Comparison of ENCODE assay signal across 14 mouse cellular contexts in the genomic region with DNA sequence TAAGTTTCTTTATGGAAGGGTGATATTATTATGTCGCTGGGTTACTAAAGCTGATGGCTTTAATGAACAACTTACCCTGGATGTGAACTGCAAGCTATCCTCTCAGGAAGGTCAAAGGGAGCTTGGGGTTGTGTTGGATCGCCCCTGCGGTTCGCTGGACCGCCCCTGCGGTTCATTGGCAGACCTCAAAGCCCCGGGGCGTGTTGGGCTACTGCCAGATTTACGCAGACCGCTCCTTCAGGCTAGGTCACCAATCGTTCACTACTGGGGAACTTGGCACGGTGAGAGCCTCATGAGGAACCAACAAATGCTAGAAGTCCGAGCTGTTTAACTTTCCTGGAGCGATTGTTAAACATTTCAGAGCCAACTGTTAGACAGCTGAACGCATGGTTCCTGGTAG. TPM values are rescaled to one million over a fixed set of nuclear protein-coding genes. Genes with fewer than 3 reads are reported as not detected.
A peak's percentile ranks its signal among the peaks of the same experiment; 100 is the strongest.
DNase-seq lines count a peak whose midpoint lies in the region; ATAC-seq lines count a peak whose summit lies in the region.
"Had no signal": no experiment of that assay in that cellular context is flagged by ENCODE, and none has a peak within 500 bp of the region (broad histone marks: within the 10 kb centered on the region; RNA-seq: fewer than 3 reads in every experiment).

No protein-coding gene starts in this region.

- H3K27ac ChIP-seq in lung, embryonic 16.5 days (ENCODE audit: low read length) = peak overlapping the region; percentile 62; the same call in 1 of the 2 replicates
- H3K27ac ChIP-seq in limb, embryonic 13.5 days = no peak overlapping the region

- peaks cover 17% of the 10 kb centered on the region for H3K4me1 ChIP-seq in lung, embryonic 16.5 days (replicated peaks; ENCODE audit: control insufficient read depth, insufficient read depth, low read length)
- peaks cover 30% of the 10 kb centered on the region for H3K4me1 ChIP-seq in limb, embryonic 13.5 days

- peak overlapping the region; percentile 44 for H3K4me2 ChIP-seq in lung, embryonic 16.5 days (ENCODE audit: low read depth, low read length)
- H3K4me2 ChIP-seq in limb, embryonic 13.5 days (replicated peaks) = peak overlapping the region; percentile 39; the same call in 1 of the 2 replicates

- peak; percentile 82 for ATAC-seq in lung, embryonic 16.5 days (ENCODE audit: low read depth)
- ATAC-seq in limb, embryonic 13.5 days (ENCODE audit: low FRiP score, low read depth) = no peak
- ATAC-seq in megakaryocyte progenitor cell, adult 5-6 weeks (replicated peaks; ENCODE audit: poor library complexity) = no peak
- ATAC-seq: intestine, embryonic 16.5 days; liver, postnatal 0 days; Patski had no signal

- H3K27me3 ChIP-seq in lung, embryonic 16.5 days (ENCODE audit: control insufficient read depth, insufficient read depth, low read depth, low read length) = peaks cover 8% of the 10 kb centered on the region
- peaks cover 66% of the 10 kb centered on the region for H3K27me3 ChIP-seq in limb, embryonic 13.5 days

- H3K9ac ChIP-seq in lung, embryonic 16.5 days (ENCODE audit: low read length) = no peak overlapping the region
- H3K9ac ChIP-seq in limb, embryonic 13.5 days = no peak overlapping the region
- H3K9ac ChIP-seq: liver, postnatal 0 days had no signal

- H3K4me3 ChIP-seq in lung, embryonic 16.5 days (ENCODE audit: low read length) = no peak overlapping the region
- peak overlapping the region; percentile 16; the same call in 1 of the 2 replicates for H3K4me3 ChIP-seq in limb, embryonic 13.5 days

- DNase-seq in gastrocnemius, postnatal 10 days = peak; percentile 14
- DNase-seq in gastrocnemius, adult 8-10 months (ENCODE audit: low spot score in 2 of 2) = no peak
- DNase-seq in lung, postnatal 36 days = no peak
- peak; percentile 62 for DNase-seq in kidney, adult 18-20 months
- no peak for DNase-seq in retina, postnatal 1 day
- DNase-seq: cerebellum, adult 9-10 months; liver, postnatal 0 days; spleen, adult 18-20 months had no signal

- H3K36me3 ChIP-seq in lung, embryonic 16.5 days (ENCODE audit: control insufficient read depth, insufficient read depth, low read length) = no peaks in the 10 kb centered on the region
- no peaks in the 10 kb centered on the region for H3K36me3 ChIP-seq in limb, embryonic 13.5 days

- WGBS in lung, embryonic 16.5 days = 4% methylated on average over 15 of the region's 15 CpGs
- 17% methylated on average over 15 of the region's 15 CpGs for WGBS in limb, embryonic 13.5 days

- no peaks in the 10 kb centered on the region for H3K9me3 ChIP-seq in lung, embryonic 16.5 days (ENCODE audit: control insufficient read depth, low read length)
- H3K9me3 ChIP-seq in limb, embryonic 13.5 days = no peaks in the 10 kb centered on the region

RNA-seq across cellular contexts. Expression of a gene that starts 1.8 kb away (rescaled TPM):
- not detected for total RNA-seq in gastrocnemius, postnatal 10 days (2021)
- total RNA-seq in gastrocnemius, adult 8-10 months (2022) = not detected
- 2.2 and 2.6 TPM in 2 replicates for polyA plus RNA-seq in lung, embryonic 16.5 days (2015; fragmentation: Nextera tagmentation; extraction: Ambion mirVana)
- 0.26 and 0.43 TPM in 2 replicates for polyA plus RNA-seq in limb, embryonic 13.5 days (2015; fragmentation: Nextera tagmentation; extraction: Ambion mirVana)
- not detected in 2 replicates for total RNA-seq in megakaryocyte progenitor cell, adult 5-6 weeks (2015)
- not detected in 2 replicates for total RNA-seq in megakaryocyte progenitor cell, adult 5-6 weeks (2017)
- total RNA-seq: monocyte, adult 5-6 weeks had no signal
- polyA plus RNA-seq: liver, postnatal 0 days; Patski had no signal

RNA-seq across cellular contexts. Expression of a gene that starts 35.7 kb away (rescaled TPM):
- total RNA-seq in gastrocnemius, postnatal 10 days (2021) = not detected
- under 1 TPM in 3 of 4 experiments, not detected in 1; 0.09 to 0.32 (median 0.29) TPM for total RNA-seq in gastrocnemius, adult 8-10 months (2022)
- polyA plus RNA-seq in lung, embryonic 16.5 days (2015; fragmentation: Nextera tagmentation; extraction: Ambion mirVana) = 1.1 and 1.4 TPM in 2 replicates
- 1.3 and 1.4 TPM in 2 replicates for polyA plus RNA-seq in limb, embryonic 13.5 days (2015; fragmentation: Nextera tagmentation; extraction: Ambion mirVana)
- total RNA-seq in megakaryocyte progenitor cell, adult 5-6 weeks (2015) = 4.4 and 6.4 TPM in 2 replicates
- total RNA-seq in megakaryocyte progenitor cell, adult 5-6 weeks (2017) = 3.5 and 7.8 TPM in 2 replicates
- polyA plus RNA-seq: Patski had no signal

Comparison
In these comparisons a context has a peak if more than half of its experiments do, and no peak if none do; other contexts are left out.
1. DNase-seq: peak in gastrocnemius, postnatal 10 days (single experiment) and kidney, adult 18-20 months (single experiment); none in gastrocnemius, adult 8-10 months (0 of 2), lung, postnatal 36 days (single experiment) and retina, postnatal 1 day (single experiment).